Mouse (Mus musculus) small intestine, adult 2 months (tissue): ENCODE data around the gene Rybp. TPM values are rescaled to one million over a fixed set of nuclear protein-coding genes. Genes with fewer than 3 reads are reported as not detected.
A peak's percentile ranks its signal among the peaks of the same experiment; 100 is the strongest.

Source experiments
- H3K27ac ChIP-seq: fragments of 200-500 bp; 2 replicates; pipeline ENCODE4 v1.5.1; 2012; ENCODE audit warnings: low read depth, low read length, control low read depth, inconsistent platforms; ENCODE audit not compliant: insufficient read depth
- H3K27me3 ChIP-seq: fragments of 200-500 bp; 2 replicates; pipeline ENCODE4 v1.6.1; 2012; ENCODE audit warnings: mild to moderate bottlenecking, moderate library complexity, low read length, inconsistent platforms; ENCODE audit not compliant: control insufficient read depth, insufficient read depth
- H3K36me3 ChIP-seq: fragments of 200-500 bp; 2 replicates; pipeline ENCODE4 v1.6.1; 2012; ENCODE audit warnings: mild to moderate bottlenecking, low read length, control low read depth, inconsistent platforms; ENCODE audit not compliant: control insufficient read depth, insufficient read depth
- H3K4me1 ChIP-seq: fragments of 200-500 bp; 2 replicates; pipeline ENCODE4 v1.6.1; 2012; ENCODE audit warnings: low read length, inconsistent platforms, mixed read lengths; ENCODE audit not compliant: control insufficient read depth, insufficient read depth, insufficient read length
- H3K4me3 ChIP-seq: fragments of 200-500 bp; 2 replicates; pipeline ENCODE4 v1.5.1; 2012; ENCODE audit warnings: low read depth, mild to moderate bottlenecking, control low read depth, inconsistent platforms, low read length, moderate library complexity
- CTCF ChIP-seq: fragments of 200-500 bp; IDR thresholded peaks from 2 replicates; pipeline ENCODE4 v1.5.1; 2012; ENCODE audit warnings: low read depth, mild to moderate bottlenecking, control low read depth, inconsistent platforms, low read length, moderate library complexity, mixed read lengths; ENCODE audit not compliant: insufficient replicate concordance, insufficient read length; ENCODE audit errors: extremely low read depth
- POLR2A ChIP-seq: fragments of 200-500 bp; IDR thresholded peaks from 2 replicates; pipeline ENCODE4 v1.6.1; 2012; ENCODE audit warnings: low read depth, mild to moderate bottlenecking, control low read depth, inconsistent platforms, low read length, moderate library complexity
- WGBS: fragments of 180-500 bp; shearing (Covaris S2); methylation state at CpG from one replicate; pipeline ENCODE4 v1.1.7; 2018; 5-methylcytosine and 5-hydroxymethylcytosine counted together
- polyA plus RNA-seq: library from polyadenylated mRNA; depleted of rRNA; stranded (reverse); fragments of >200 nt; gene quantifications from 2 replicates; pipeline ENCODE4 v1.2.3, GENCODE M21; 2012

Gene Rybp
- polyA plus RNA-seq, 1 experiment: 16.8 TPM

DNA sequence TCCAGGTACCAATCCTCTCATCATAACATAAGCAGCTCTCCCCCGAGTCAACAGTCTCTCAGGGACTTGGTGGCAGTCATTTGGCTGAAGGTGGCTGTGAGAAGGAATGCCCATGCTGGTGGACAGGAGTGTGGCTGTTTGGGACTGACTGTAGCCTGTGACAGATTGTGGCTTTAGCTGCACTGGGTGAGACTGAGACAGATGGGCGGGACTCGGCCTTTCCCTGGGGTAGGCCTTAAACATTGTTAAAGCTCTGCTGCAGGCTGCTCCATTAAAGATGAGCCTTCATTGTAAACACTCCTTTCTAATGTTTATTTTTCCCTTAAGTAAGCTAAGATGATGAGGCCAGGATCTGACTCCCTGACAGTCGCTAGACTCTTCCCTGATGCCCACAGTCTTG lies 42.3 kb upstream of the Rybp start:
- H3K27me3 ChIP-seq: no peaks in the 10 kb centered on the region
- no peak overlapping the region for H3K27ac ChIP-seq
- TF ChIP-seq POLR2A (no peak), CTCF (no peak)
- H3K4me1 ChIP-seq: peaks cover 13% of the 10 kb centered on the region; the same call in 1 of the 2 replicates
- H3K36me3 ChIP-seq: no peaks in the 10 kb centered on the region
- H3K4me3 ChIP-seq: no peak overlapping the region
- WGBS: 78% methylated on average over 4 of the region's 4 CpGs

DNA sequence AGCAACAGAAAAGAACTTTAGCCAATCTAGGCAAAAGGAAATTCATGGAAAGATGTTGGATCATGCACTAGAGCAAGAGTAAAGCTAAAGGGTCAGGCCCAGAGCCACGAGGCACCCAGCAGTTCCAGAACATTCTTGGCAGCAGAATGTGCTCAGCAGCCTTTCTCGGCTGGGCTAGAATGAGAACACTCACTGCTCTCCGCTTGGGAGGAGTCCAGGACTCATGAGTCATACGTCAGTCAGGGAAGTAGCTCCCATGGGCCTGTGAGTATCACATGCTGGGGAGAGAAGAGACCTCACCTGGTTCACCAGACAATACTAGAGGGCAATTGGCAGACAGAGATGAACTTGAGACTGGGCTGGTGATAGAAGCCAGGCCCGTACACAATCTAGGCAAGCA lies 39.8 kb upstream of the Rybp start:
- peak; percentile 26; the same call in 1 of the 2 replicates for TF ChIP-seq POLR2A
- TF ChIP-seq CTCF: no peak
- Histone ChIP-seq H3K4me1 (peaks cover 24% of the 10 kb centered on the region; the same call in 1 of the 2 replicates), H3K36me3 (no peaks in the 10 kb centered on the region), H3K27me3 (no peaks in the 10 kb centered on the region), H3K4me3 (no peak overlapping the region), H3K27ac (peak overlapping the region; percentile 59)
- 12% methylated on average over 5 of the region's 5 CpGs for WGBS

DNA sequence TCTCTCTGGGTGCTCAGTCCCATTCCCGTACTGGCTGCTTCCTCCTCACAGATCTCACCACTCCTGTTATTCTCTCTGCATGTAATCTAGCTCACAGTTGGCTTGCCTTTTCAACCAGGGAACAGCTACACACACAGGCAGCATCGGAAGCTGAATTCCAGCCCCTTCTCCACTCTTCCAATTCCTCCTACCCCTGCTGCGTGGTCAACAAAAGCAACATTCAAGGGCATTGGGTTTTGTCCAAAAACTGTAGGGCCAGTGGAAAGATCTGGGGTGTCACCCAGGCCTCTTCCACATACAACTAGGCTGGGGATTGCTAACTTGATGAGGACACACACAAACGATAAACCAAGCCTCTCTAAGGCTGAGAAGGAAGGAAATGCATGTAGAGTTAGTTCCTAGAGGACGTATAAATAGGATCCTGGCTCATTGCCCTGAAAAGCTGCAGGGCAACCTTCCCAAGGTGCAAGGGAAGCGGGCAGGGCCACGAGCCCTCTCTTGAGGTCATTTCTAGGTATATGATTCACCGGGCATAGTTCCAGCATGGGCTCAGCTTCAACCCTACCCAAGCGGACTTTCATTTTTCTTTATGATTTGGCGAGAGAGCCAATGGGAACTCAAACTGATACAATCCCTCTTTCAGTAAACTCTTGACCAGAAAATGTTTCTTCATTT lies 36.6 kb upstream of the Rybp start:
- Histone ChIP-seq H3K4me3 (no peak overlapping the region), H3K27ac (peak overlapping the region; percentile 86), H3K27me3 (no peaks in the 10 kb centered on the region), H3K36me3 (no peaks in the 10 kb centered on the region), H3K4me1 (peaks cover 25% of the 10 kb centered on the region; the same call in 1 of the 2 replicates)
- WGBS: 32% methylated on average over 10 of the region's 10 CpGs
- TF ChIP-seq POLR2A (no peak), CTCF (no peak)

DNA sequence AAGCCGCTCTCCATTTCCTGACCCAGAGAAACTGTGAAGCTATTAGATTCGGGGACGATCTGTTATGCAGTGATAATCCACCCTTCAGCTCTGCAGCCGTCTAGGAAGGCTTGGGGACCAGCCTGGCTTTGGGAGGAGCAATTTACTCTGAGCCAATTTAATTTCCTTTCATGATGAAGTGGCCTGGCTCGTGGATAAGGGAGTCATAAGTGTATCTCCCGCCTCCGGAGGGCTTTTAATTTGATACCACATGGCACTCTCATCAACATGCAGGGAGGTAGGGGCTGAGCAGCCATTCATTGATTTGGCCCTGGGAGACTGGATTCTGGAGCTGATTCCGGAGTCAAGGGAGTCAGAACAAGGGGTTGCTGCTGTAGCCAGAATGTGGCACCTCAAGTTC lies 35.3 kb upstream of the Rybp start:
- Histone ChIP-seq H3K36me3 (no peaks in the 10 kb centered on the region), H3K4me3 (peak overlapping the region; percentile 29), H3K27me3 (no peaks in the 10 kb centered on the region), H3K27ac (peak overlapping the region; percentile 14; the same call in 1 of the 2 replicates), H3K4me1 (peaks cover 23% of the 10 kb centered on the region; the same call in 1 of the 2 replicates)
- 66% methylated on average over 8 of the region's 8 CpGs for WGBS
- no peak for TF ChIP-seq POLR2A

DNA sequence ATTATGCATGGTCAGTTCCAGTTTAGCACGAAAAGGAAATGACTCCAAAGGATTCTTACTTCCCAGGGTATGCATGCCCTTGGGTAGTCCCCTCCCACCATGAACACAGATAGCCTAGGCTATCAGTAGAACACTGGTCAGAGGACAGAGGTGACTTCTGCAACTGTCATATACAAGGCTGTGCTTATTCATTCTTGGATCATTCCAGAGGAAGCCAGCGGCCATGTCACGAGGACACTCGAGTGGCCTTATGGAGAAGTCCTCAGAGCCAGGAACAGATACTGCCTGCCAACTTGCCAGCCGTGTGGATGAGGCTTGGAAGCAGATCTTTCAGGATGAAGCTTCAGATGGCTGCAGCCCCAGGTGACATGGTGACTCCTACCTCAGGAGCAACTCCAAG lies 34.9 kb upstream of the Rybp start:
- no peak for TF ChIP-seq CTCF
- 0 out of 2 replicates have a peak, but pooled peaks have one; percentile 40 for TF ChIP-seq POLR2A
- Histone ChIP-seq H3K4me1 (peaks cover 18% of the 10 kb centered on the region; the same call in 1 of the 2 replicates), H3K4me3 (peak overlapping the region; percentile 29), H3K27me3 (0 out of 2 replicates have a peak, but pooled peaks cover 2% of the 10 kb centered on the region), H3K36me3 (no peaks in the 10 kb centered on the region), H3K27ac (peak overlapping the region; percentile 14; the same call in 1 of the 2 replicates)
- 63% methylated on average over 5 of the region's 5 CpGs for WGBS

DNA sequence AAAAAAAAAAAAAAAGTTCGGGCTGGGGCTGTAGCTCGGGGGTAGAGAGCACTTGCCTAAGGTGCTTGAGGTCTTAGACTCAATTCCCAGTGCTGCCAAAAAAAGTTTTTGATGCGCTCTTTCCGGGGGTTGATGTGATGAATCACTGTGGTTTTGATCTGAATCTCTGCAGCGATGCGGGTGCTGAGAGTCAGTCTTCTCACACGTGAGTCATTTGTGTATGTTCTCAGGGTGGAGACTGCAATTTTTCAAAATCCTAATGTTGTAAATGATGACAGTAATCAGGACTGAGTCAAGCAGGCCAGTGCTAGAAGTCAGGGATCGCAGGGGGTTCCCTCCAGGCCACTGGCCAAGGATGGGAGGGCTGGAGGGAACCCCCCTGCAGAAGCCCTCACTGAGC lies 26.9 kb upstream of the Rybp start:
- WGBS: 42% methylated on average over 8 of the region's 8 CpGs
- Histone ChIP-seq H3K36me3 (no peaks in the 10 kb centered on the region), H3K27me3 (0 out of 2 replicates have a peak, but pooled peaks cover 5% of the 10 kb centered on the region), H3K4me3 (no peak overlapping the region), H3K4me1 (no peaks in the 10 kb centered on the region), H3K27ac (no peak overlapping the region)
- TF ChIP-seq POLR2A (no peak), CTCF (no peak)

DNA sequence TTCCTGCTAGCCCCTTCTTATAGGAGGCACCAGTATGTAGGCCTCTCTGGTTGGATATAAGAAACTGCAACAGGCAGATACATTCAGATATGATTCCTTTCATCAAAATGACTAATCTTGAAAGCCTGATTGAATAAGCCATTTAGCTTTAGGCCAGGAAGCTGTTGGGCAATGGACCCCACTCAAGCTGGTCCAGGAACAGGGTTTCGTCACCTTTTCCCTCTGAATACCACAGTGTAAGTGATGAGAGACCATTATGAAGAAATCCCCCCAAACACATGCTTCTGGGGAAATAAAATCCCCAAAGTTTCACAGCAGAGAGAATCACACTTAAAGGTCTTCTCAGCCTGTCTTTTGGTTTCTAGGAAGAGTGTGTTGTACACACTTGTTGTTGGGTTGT lies 23.9 kb upstream of the Rybp start:
- TF ChIP-seq CTCF: no peak
- TF ChIP-seq POLR2A: no peak
- H3K27me3 ChIP-seq: 0 out of 2 replicates have a peak, but pooled peaks cover 2% of the 10 kb centered on the region
- no peak overlapping the region for H3K27ac ChIP-seq
- H3K4me3 ChIP-seq: no peak overlapping the region
- H3K4me1 ChIP-seq: no peaks in the 10 kb centered on the region
- no peaks in the 10 kb centered on the region for H3K36me3 ChIP-seq
- WGBS: 91% methylated on average over 1 of the region's 1 CpGs
